Mouse (Mus musculus): ENCODE data around the gene Slc15a5.

The Slc15a5 gene

DNA sequence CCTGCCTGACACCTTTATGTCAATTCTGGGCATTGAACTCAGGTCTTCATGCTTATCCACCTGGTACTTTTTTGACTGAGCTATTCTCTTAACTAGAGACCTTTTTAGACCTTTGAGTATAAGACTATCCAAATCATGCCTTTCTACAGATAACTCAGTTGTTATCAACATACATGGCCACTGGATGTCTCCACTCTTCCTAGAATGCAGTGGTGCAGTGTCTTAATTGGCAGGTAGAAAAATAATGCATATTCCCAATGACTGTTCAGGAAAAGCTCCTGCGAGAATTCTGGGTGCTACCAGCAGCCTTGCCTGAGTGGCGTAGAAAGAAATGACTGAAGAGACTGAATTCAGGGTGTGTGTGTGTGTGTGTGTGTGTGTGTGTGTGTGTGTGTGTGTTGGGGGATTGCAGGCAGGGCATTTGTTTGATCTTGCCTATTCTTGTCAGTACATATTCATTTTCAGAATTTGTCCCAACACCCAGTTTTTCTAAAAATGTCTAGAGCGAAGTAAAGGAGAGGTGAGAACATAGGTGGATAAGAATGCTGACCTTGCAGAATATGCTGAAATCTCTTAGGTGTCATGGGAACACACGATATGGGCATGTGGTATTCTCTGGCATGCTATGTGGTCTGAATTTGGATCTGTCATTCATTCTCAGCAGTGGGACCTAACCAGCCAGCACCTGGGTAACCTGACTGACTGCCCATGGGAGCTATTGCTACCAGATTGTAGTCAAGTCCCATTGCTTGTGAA is 119.5 kb downstream of the Slc15a5 start:
- DNase-seq (ENCODE audit: low spot score) = no peak

DNA sequence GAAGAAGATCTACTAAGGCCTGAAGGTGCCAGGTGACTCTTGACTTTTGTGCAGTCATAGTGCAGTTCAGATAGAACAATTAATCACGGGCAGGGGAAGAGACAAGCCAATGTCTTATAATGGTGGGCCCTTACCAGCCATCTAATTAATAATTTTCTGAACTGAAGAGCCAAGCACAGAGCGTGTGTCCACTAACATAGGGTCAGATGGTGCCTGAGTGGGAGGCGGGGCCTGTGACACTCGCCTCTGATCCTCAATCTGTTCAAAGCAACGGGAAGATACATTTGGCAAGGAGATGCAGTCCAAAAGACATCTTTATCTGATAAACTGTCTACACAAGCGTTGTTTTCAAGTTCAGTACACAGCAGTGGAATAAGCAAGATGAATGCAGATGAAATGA is 122.1 kb downstream of the Slc15a5 start:
- no peak for DNase-seq (ENCODE audit: low spot score)

DNA sequence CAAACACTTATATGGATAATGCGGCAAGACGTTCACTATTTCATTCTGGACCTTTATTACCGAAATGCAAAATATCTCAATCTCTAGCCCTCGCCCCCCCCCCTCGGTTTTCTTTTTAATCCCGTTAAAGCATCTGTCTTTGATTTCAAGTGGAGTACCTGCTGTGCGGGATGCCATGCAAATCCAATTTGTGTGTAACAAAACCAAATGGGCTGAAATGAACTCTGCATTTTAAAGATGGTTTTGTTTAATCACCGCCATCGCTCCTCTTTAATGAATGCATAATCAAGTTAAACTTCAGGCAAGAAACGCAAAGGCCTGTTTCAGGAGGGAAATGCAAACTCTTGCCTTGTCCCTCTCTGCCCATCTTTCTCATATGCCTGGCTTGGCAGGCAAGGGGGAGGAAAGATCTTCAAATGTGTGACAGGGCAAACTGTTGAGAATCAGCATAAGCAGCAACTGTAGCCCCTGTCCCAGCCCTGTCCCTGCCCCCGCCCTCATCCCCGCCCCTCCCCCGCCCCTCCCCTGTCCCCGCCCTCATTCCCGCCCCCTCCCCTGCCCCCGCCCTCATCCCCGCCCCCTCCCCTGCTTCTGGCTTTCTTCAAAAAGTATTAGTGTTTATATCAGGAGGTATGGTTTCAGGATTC is 122.8 kb downstream of the Slc15a5 start:
- DNase-seq (ENCODE audit: low spot score) = no peak

DNA sequence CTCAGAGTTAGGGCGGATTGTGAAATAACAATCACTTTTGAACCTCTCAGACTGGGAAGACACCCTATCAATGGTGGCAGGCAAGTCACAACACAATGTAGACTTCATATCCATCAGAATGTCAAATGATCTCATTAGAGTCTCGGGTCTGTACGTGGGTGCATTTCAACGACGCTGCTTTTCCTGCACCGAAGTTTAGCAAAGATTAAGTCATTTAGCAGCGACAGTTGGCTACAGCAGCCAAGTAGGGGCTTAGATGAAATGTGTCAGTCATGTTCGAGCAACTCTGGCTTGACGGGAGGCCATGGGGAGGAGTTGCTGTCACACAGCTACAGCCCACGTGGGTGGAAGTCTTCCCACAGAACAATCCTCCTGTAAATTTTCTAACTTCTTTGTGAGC is 133.2 kb downstream of the Slc15a5 start:
- no peak for DNase-seq (ENCODE audit: low spot score)

DNA sequence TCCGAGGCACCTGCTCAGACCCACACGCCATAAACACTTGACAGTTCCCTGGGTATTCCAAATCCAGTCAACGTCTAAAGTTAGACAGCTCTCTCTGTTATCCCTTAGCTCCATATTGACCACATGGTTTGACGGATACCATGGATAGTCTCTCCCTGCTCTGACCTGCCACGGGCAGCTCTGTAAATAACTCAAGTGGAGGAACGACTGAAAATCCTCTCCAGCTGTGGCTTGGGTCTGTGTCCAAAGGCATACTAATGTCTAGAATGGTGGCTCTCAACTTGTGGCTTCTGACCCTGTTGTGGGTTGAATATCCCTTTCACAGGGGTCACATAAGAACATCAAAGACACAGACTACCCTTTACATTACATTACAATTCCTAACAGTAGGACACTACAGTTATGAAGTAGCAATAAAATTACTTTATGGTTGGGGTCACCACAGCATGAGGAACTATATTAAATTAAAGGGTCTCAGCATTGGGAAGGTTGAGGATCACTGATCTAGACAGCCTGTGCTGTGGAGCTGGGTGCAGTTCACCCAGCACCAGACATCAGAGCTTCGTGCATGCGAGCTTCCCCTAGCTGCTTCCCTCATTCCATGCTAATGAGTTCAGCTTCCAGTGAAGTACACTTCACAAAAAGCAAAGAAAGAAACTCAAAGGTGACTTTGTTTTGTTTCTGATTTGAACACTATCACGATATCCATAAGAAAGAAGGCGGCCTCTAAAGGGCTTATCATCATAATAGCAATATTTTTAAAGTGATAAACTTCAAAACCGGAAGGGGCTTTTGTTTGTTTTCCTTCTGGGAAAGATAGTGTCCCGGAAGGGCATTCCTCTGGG is 139.1 kb downstream of the Slc15a5 start:
- no peak for DNase-seq (ENCODE audit: low spot score)

DNA sequence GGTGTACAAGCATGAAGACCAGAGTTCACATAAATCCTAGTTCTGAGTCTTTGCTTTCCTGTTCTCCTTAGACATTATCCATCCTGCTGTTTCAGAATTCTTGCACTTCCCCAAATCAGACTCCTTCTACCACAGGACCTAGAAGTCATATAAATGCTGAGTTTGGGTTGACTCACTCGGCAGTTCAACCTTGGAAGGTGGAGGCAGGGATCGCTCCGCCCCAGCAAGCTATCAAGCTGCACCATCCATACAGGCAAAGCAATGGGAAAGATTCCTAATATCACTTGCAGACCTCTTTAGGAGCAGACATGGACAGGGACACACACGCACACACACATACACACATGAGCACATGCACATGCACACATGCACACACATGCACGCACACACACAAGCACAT is 142.2 kb downstream of the Slc15a5 start:
- DNase-seq (ENCODE audit: low spot score) = no peak

DNA sequence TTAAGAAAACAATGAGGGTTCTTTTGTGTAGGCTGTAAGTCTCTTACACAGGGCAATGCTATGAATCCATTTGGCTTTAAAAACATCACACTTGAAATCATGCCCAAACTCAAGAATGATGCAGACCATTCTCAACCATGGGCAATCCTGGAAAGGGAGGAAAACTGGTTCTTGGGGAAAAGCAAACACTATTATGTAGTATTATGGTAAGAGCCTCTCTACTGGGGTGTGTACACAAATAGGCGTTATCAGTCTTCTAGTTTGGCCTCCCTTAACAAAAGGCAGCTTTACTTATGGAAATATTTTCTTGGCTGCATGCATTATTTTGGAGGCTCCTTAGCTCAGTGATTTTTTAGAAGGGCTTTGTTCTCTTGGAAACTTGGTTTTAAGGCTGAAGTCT is 143.4 kb downstream of the Slc15a5 start:
- DNase-seq (ENCODE audit: low spot score) = no peak

DNA sequence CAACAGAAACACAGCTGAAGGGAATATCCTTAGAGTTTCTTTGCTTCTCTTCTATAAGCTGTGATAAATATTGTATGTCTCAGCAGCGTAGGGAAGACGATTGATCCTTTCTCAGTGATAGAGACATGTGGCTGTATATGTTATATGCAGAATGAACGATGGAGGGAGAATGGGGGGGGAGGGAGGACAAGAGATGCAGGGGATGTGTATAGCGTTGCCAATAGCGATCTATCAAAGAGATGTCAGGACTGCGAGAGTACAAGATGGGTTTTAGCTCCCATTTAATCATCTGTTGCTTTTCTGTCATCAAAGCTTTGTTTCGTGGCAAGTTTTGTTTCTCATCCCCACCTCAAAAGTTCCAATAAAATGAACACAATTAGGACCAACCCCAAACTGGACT is 143.9 kb downstream of the Slc15a5 start:
- DNase-seq (ENCODE audit: low spot score) = no peak

DNA sequence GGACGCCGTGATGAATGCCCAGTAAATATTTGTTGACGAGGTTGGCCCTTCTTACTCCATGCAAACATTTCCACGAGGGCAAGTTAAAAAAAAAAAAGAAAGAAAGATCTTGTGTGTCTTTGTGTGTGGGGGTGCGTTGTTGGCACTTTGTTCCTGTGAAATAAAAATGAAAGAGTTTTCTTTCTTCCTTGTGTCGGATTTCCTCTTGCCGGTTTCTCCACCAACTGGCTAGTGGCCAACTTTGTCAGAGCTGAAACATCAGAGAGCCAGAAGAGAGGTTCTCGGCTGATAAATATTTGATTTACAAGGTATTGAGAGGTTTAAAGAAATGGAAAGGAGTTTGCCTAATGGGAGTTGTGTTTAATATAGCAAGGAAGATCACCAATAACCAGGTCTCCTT is 144.4 kb downstream of the Slc15a5 start:
- DNase-seq (ENCODE audit: low spot score) = peak; percentile 7

DNA sequence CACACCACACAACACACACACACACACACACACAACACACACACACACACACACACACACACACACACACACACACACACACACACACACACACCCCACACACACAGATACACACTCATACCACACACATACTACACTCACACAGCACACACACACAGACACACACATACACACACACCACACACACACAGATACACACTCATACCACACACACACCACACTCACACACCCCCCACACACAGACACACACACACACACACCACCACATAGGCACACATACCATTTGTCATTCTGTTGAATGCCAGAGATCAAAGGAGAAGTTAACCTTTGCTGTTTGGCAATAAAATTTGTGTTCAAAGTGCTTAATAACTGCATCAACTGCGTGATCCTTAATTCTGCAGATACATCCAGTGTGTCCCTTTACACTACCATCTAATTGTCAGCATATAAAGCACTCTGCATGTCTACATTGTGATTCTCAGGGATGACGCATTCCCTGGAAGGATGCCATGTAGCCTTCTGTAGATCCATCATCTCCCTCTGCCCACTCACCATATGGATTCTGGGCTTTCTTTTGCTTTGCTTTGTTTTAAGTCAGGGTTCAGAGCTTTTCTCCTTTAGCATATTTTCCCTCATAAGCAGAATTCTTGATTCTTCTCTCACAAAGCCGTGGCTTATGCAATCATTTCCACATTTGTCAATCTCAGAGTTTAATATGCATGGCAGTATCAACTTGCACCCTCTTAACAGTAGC is 145.0 kb downstream of the Slc15a5 start:
- no peak for DNase-seq (ENCODE audit: low spot score)

Measured in ovary, postnatal 36 days (tissue).